Mouse (Mus musculus): ENCODE results near the gene Rell1. TPM values are rescaled to one million over a fixed set of nuclear protein-coding genes. Genes with fewer than 3 reads are reported as not detected.
A peak's percentile ranks its signal among the peaks of the same experiment; 100 is the strongest.
"Not testable (repeated sequence)": the region's sequence is repeated elsewhere in the genome, so short reads cannot be mapped to it uniquely, and the experiment has no call there.

Rell1 gene
- polyA plus RNA-seq, 1 experiment from 2014 or later = 10.4 TPM

DNA sequence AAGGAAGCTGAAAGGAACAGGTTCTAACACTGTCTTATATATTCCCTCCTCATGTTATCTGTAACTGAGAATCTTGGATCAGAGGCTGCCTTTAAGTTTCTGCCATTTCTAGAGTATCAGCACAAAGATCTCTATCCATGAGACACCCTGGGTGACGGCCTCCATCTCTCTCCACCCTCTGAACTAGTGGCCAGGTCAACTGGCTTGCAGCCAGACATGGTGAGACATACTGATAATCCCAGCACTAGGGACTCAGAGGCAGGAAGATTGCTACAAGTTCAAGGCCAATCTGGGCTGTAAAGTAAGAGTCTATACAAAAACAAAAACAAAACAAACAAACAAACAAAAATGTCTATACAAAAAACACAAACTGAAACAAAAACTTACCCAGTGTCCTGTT is 53.8 kb downstream of the Rell1 start:
- Histone ChIP-seq H3K4me1 (ENCODE audit: insufficient read depth) (no peaks in the 10 kb centered on the region), H3K4me2 (ENCODE audit: low read depth, low read length) (no peak overlapping the region), H3K27me3 (ENCODE audit: insufficient read depth, low read length) (no peaks in the 10 kb centered on the region), H3K36me3 (replicated peaks; ENCODE audit: insufficient read depth, low read length) (peaks cover 21% of the 10 kb centered on the region), H3K4me3 (ENCODE audit: low read depth, low read length) (no peak overlapping the region), H3K9me3 (ENCODE audit: low read length) (no peaks in the 10 kb centered on the region), H3K27ac (ENCODE audit: low read depth) (no peak overlapping the region), H3K9ac (replicated peaks) (no peak overlapping the region)
- DNase-seq = no peak
- no peak for ATAC-seq
- 39% methylated on average over 1 of the region's 1 CpGs for WGBS (ENCODE audit: insufficient replicate concordance)
- TF ChIP-seq EP300 (IDR thresholded peaks at IDR 0.05; ENCODE audit: low read depth) = no peak
- TF ChIP-seq CTCF (IDR thresholded peaks at IDR 0.05; ENCODE audit: low read depth) = no peak

DNA sequence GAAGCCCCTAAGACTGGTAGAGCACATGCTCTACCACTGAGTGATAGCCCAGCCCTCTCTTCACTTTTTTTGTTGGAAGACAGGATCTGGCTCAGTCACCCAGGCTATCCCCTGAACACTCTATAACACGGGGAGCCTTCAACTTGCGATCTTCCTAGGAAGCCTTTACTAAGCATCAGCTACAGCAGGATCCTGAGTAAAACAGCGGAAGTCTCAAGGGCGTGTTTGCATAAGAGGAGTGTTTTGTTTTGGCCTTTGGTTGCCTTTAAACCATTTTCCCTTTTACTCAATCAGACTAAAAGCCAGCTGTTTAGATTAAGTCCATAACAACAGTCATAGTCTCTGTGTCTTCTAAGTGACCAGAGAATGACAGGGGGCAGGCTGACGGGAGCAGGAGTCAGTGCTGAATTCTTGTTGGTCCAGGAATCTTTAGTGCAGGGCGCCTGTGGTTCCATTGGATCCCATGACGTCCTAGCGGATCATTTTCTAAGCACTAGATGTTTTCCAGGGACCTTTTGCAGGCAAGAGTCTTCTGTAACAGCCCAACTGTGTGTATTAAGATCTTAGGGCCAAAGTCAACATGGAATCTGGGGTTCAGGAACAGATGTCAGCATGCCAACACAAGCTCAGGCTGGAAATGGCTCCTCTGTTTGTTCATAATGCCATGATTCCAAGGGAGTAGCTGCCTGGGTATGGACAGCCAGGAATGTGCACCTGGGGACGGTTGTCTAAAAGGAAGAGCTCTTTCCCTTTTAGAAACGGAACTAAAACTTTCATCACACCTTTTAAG is 58.3 kb downstream of the Rell1 start:
- no peak for ATAC-seq
- no peaks in the 10 kb centered on the region for H3K4me1 ChIP-seq (ENCODE audit: insufficient read depth)
- no peak overlapping the region for H3K4me2 ChIP-seq (ENCODE audit: low read depth, low read length)
- H3K4me3 ChIP-seq (ENCODE audit: low read depth, low read length) = no peak overlapping the region
- peaks cover 13% of the 10 kb centered on the region for H3K36me3 ChIP-seq (replicated peaks; ENCODE audit: insufficient read depth, low read length)
- H3K27ac ChIP-seq (ENCODE audit: low read depth) = no peak overlapping the region
- TF ChIP-seq EP300 (IDR thresholded peaks at IDR 0.05; ENCODE audit: low read depth) (no peak), CTCF (IDR thresholded peaks at IDR 0.05; ENCODE audit: low read depth) (no peak)
- H3K9ac ChIP-seq (replicated peaks) = no peak overlapping the region
- H3K27me3 ChIP-seq (ENCODE audit: insufficient read depth, low read length) = no peaks in the 10 kb centered on the region
- 88% methylated on average over 10 of the region's 10 CpGs for WGBS (ENCODE audit: insufficient replicate concordance)
- no peak for DNase-seq
- no peaks in the 10 kb centered on the region for H3K9me3 ChIP-seq (ENCODE audit: low read length)

DNA sequence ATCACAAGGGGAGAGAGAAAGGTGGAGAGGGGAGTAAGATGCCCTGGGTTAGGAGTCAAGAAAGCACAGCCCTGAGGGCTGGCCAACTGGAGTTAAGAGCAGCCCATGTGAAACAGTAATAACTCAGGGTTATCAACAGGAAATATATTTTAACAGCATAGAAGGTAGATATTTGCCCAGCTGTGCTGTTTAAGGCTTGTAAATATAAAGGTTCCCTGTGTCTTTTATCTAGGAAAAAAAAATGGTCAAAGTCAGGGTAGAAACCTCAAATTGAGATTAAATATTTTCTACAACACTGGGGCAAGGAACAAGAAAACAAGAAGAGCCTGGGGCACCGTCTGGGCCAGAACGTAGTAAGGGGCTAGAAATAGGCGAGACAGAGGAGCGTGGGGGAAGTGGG is 61.2 kb downstream of the Rell1 start:
- no peak for DNase-seq
- H3K27me3 ChIP-seq (ENCODE audit: insufficient read depth, low read length) = no peaks in the 10 kb centered on the region
- H3K4me3 ChIP-seq (ENCODE audit: low read depth, low read length) = no peak overlapping the region
- H3K9ac ChIP-seq (replicated peaks) = no peak overlapping the region
- no peak overlapping the region for H3K4me2 ChIP-seq (ENCODE audit: low read depth, low read length)
- ATAC-seq = no peak
- H3K27ac ChIP-seq (ENCODE audit: low read depth) = no peak overlapping the region
- 54% methylated on average over 4 of the region's 4 CpGs for WGBS (ENCODE audit: insufficient replicate concordance)
- H3K4me1 ChIP-seq (ENCODE audit: insufficient read depth) = no peaks in the 10 kb centered on the region
- no peaks in the 10 kb centered on the region for H3K9me3 ChIP-seq (ENCODE audit: low read length)
- no peak for TF ChIP-seq CTCF (IDR thresholded peaks at IDR 0.05; ENCODE audit: low read depth)
- TF ChIP-seq EP300 (IDR thresholded peaks at IDR 0.05; ENCODE audit: low read depth) = no peak
- H3K36me3 ChIP-seq (replicated peaks; ENCODE audit: insufficient read depth, low read length) = peaks cover 13% of the 10 kb centered on the region

DNA sequence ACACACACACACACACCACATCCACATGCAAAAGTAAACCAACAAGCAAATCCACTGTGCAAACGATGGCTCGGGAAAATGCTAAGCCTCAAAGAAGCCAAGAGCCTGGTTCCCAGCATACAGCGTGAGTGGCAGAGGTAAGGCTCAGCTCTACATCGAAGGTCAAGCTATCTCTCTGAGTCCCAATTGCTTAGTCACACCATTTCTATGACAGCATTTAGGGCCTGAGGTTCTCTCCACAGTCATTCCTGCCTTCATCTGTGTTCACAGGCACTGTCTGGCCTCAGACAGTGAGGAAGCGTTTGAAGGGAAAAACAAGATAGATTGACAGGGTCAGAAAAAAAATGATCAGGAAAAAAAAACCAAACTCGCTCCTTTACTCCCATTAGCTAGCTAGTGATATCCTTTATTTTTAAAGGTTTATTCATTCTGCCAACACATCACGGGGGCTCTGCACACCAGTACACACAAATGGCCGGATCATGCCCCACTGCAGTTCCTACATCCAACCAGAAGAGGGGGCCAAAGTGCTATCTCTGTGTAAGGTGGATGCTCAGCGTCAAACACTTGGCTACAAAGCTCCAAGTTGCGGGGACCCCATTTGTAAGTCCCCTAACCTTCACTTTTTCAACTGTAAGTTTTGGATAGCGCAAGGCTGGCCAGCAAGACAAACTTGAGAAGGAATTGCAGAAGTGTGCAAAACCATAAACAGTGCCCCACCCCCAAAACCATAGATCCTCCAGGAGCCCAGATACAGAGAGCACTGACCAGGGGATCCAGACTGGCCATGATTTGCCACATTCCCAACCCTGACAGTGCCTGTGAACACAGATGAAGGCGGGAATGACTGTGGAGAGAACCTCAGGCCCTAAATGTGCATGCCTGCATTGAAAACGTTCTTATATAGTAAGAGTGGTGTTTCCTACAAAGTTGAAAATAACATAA is 62.3 kb downstream of the Rell1 start:
- Histone ChIP-seq H3K4me1 (ENCODE audit: insufficient read depth) (no peaks in the 10 kb centered on the region), H3K36me3 (replicated peaks; ENCODE audit: insufficient read depth, low read length) (peaks cover 13% of the 10 kb centered on the region), H3K4me3 (ENCODE audit: low read depth, low read length) (no peak overlapping the region), H3K27me3 (ENCODE audit: insufficient read depth, low read length) (no peaks in the 10 kb centered on the region), H3K9me3 (ENCODE audit: low read length) (no peaks in the 10 kb centered on the region), H3K27ac (ENCODE audit: low read depth) (no peak overlapping the region), H3K9ac (replicated peaks) (no peak overlapping the region), H3K4me2 (ENCODE audit: low read depth, low read length) (no peak overlapping the region)
- TF ChIP-seq EP300 (IDR thresholded peaks at IDR 0.05; ENCODE audit: low read depth) (no peak), CTCF (IDR thresholded peaks at IDR 0.05; ENCODE audit: low read depth) (peak; percentile 97)
- DNase-seq = peak; percentile 84
- 39% methylated on average over 13 of the region's 13 CpGs for WGBS (ENCODE audit: insufficient replicate concordance)
- peak; percentile 73 for ATAC-seq

DNA sequence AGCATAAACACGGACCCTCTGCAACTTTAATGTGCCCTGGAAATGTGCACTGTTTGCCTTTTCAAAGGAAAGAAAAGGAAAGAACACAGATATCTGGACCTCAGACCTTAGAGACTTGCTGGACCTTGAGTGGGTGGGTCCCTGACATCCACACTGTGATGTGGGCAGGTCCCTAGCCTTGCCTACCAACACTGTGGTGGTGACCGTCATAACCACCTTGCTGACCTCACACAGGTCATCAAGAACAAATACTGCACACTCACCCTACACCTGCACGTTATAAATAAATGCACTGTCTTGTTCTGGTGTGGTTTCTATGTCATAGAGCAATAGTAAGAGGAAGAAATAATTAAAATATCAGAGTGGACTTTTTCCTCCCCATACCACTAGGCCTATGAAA is 65.4 kb downstream of the Rell1 start:
- no peaks in the 10 kb centered on the region for H3K27me3 ChIP-seq (ENCODE audit: insufficient read depth, low read length)
- H3K36me3 ChIP-seq (replicated peaks; ENCODE audit: insufficient read depth, low read length) = peaks cover 4% of the 10 kb centered on the region; the same call in 1 of the 2 replicates
- DNase-seq (no peak), ATAC-seq (peak; percentile 52; the same call in 1 of the 2 replicates)
- H3K4me3 ChIP-seq (ENCODE audit: low read depth, low read length) = no peak overlapping the region
- 49% methylated on average over 3 of the region's 3 CpGs for WGBS (ENCODE audit: insufficient replicate concordance)
- H3K27ac ChIP-seq (ENCODE audit: low read depth) = no peak overlapping the region
- no peak overlapping the region for H3K4me2 ChIP-seq (ENCODE audit: low read depth, low read length)
- TF ChIP-seq EP300 (IDR thresholded peaks at IDR 0.05; ENCODE audit: low read depth) = no peak
- no peak for TF ChIP-seq CTCF (IDR thresholded peaks at IDR 0.05; ENCODE audit: low read depth)
- H3K9ac ChIP-seq (replicated peaks) = no peak overlapping the region
- no peaks in the 10 kb centered on the region for H3K9me3 ChIP-seq (ENCODE audit: low read length)
- no peaks in the 10 kb centered on the region for H3K4me1 ChIP-seq (ENCODE audit: insufficient read depth)

DNA sequence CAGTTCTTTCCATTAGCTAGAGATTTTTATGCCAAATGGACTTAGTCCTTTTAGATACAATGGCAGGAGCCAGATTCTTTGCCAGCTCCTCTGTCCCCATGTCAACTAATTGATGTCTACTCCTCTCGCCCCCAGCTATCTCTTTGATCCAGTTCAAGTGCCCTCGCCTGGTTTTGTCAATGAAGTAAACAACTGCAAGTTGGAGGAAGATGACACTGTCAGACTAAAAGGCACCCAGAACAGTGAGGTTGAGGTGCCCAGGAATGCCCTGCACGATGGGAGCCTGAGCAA is 70.9 kb downstream of the Rell1 start:
- Histone ChIP-seq H3K9me3 (ENCODE audit: low read length) (no peaks in the 10 kb centered on the region), H3K36me3 (replicated peaks; ENCODE audit: insufficient read depth, low read length) (peaks cover 6% of the 10 kb centered on the region; the same call in 1 of the 2 replicates), H3K9ac (replicated peaks) (no peak overlapping the region), H3K27me3 (ENCODE audit: insufficient read depth, low read length) (no peaks in the 10 kb centered on the region), H3K27ac (ENCODE audit: low read depth) (no peak overlapping the region), H3K4me3 (ENCODE audit: low read depth, low read length) (no peak overlapping the region), H3K4me1 (ENCODE audit: insufficient read depth) (peaks cover 4% of the 10 kb centered on the region), H3K4me2 (ENCODE audit: low read depth, low read length) (no peak overlapping the region)
- WGBS (ENCODE audit: insufficient replicate concordance) = 73% methylated on average over 3 of the region's 3 CpGs
- ATAC-seq (no peak; the same call in 1 of the 2 replicates), DNase-seq (no peak)
- no peak for TF ChIP-seq CTCF (IDR thresholded peaks at IDR 0.05; ENCODE audit: low read depth)
- TF ChIP-seq EP300 (IDR thresholded peaks at IDR 0.05; ENCODE audit: low read depth) = no peak

DNA sequence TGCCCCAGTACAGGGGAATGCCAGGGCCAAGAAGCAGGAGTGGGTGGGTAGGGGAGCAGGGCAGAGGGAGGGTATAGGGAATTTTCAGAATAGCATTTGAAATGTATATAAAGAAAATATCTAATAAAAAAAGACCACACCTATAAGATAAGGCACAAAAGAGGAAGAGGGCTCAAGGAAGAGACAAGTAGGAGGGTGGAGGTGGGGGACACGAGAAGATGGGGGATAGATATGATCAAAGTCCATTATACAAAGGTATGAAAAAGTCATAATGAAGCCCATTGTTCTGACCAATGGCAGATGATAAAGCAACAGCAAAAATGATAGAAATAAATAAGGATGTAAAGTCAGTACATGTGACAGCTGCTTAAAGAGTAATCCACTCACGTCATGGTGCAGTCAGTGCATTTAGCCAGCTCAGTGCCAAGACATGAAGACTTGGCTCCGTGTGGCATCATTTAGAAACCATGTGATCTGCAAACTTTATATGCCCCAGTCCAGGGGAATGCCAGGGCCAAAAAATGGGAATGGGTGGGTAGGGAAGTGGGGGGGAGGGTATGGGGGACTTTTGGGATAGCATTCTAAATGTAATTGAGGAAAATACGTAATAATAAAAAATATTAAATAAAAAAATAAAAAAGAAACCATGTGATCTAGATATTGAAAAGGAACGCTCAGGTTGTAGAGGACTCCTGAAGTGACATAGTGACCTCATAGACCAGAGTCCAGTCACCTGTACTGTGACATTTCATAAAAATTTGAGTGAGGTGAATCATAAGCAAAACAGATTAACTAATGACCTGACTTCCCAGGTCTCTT is 71.5 kb downstream of the Rell1 start:
- H3K4me3 ChIP-seq (ENCODE audit: low read depth, low read length); H3K27me3 ChIP-seq (ENCODE audit: insufficient read depth, low read length); H3K27ac ChIP-seq (ENCODE audit: low read depth); H3K9me3 ChIP-seq (ENCODE audit: low read length); H3K4me1 ChIP-seq (ENCODE audit: insufficient read depth); H3K9ac ChIP-seq (replicated peaks); DNase-seq; H3K4me2 ChIP-seq (ENCODE audit: low read depth, low read length); H3K36me3 ChIP-seq (replicated peaks; ENCODE audit: insufficient read depth, low read length): not testable (repeated sequence)
- WGBS (ENCODE audit: insufficient replicate concordance) = 75% methylated on average over 5 of the region's 5 CpGs
- peak; percentile 53 for ATAC-seq
